Mouse (Mus musculus) lung, embryonic 15.5 days (tissue): ENCODE measurements around the gene Polr1d. TPM values are rescaled to one million over a fixed set of nuclear protein-coding genes. Genes with fewer than 3 reads are reported as not detected.
A peak's percentile ranks its signal among the peaks of the same experiment; 100 is the strongest.

ENCODE experiments used
- ATAC-seq: fragments of 200-750 bp; cut with Nextera tagmentation; 2 replicates; pipeline ENCODE4 v1.8.0; 2017; ENCODE audit warnings: moderate number of reproducible peaks, borderline replicate concordance; ENCODE audit not compliant: low FRiP score, low TSS enrichment; ENCODE audit errors: extremely low read depth
- H3K27ac ChIP-seq: fragments of 300-500 bp; sonication (generic); 2 replicates; pipeline ENCODE4 v1.5.1; 2015; ENCODE audit warnings: moderate library complexity, mild to moderate bottlenecking, inconsistent platforms
- H3K27me3 ChIP-seq: fragments of 300-500 bp; sonication (generic); 2 replicates; pipeline ENCODE4 v1.6.1; 2015; ENCODE audit warnings: inconsistent platforms
- H3K36me3 ChIP-seq: fragments of 300-500 bp; sonication (generic); 2 replicates; pipeline ENCODE4 v1.6.1; 2015; ENCODE audit warnings: inconsistent platforms
- H3K4me1 ChIP-seq: fragments of 300-500 bp; sonication (generic); 2 replicates; pipeline ENCODE4 v1.6.1; 2015; ENCODE audit warnings: inconsistent platforms
- H3K4me2 ChIP-seq: fragments of 300-500 bp; sonication (generic); 2 replicates; pipeline ENCODE4 v1.6.1; 2015; ENCODE audit warnings: inconsistent platforms, mild to moderate bottlenecking, moderate library complexity
- H3K4me3 ChIP-seq: fragments of 300-500 bp; sonication (generic); 2 replicates; pipeline ENCODE4 v1.5.1; 2015; ENCODE audit warnings: mild to moderate bottlenecking, inconsistent platforms
- H3K9ac ChIP-seq: fragments of 300-500 bp; sonication (generic); 2 replicates; pipeline ENCODE4 v1.6.1; 2015; ENCODE audit warnings: inconsistent platforms
- H3K9me3 ChIP-seq: fragments of 300-500 bp; sonication (generic); 2 replicates; pipeline ENCODE4 v1.6.1; 2016; ENCODE audit warnings: inconsistent platforms
- WGBS: fragments of 180-500 bp; shearing (Covaris S2); methylation state at CpG from one replicate; pipeline ENCODE4 v1.1.7; 2015; 5-methylcytosine and 5-hydroxymethylcytosine counted together
- polyA plus RNA-seq: library from polyadenylated mRNA; unstranded; fragments of >200 nt; fragmentation: Nextera tagmentation; extraction: Ambion mirVana; gene quantifications from 2 replicates; pipeline ENCODE4 v1.2.1, GENCODE M21; 2015

Polr1d gene
- polyA plus RNA-seq, 1 experiment from 2014 or later = 115 TPM

GRCm38 (mm10) chr5:147127860-147128259, 51.0 kb downstream of the Polr1d start:
- Histone ChIP-seq H3K9me3 (no peaks in the 10 kb centered on the region), H3K27ac (no peak overlapping the region), H3K9ac (no peak overlapping the region), H3K36me3 (no peaks in the 10 kb centered on the region), H3K4me3 (no peak overlapping the region), H3K4me2 (no peak overlapping the region), H3K27me3 (no peaks in the 10 kb centered on the region), H3K4me1 (no peaks in the 10 kb centered on the region)
- WGBS = 87% methylated on average over 4 of the region's 4 CpGs
- ATAC-seq = no peak

- H3K4me2 ChIP-seq = no peak overlapping the region
- H3K36me3 ChIP-seq = no peaks in the 10 kb centered on the region
- no peaks in the 10 kb centered on the region for H3K9me3 ChIP-seq
- no peak overlapping the region for H3K27ac ChIP-seq
- H3K27me3 ChIP-seq = 0 out of 2 replicates have a peak, but pooled peaks cover 4% of the 10 kb centered on the region
- WGBS = 79% methylated on average over 2 of the region's 2 CpGs
- peaks cover 5% of the 10 kb centered on the region; the same call in 1 of the 2 replicates for H3K4me1 ChIP-seq
- no peak for ATAC-seq
- no peak overlapping the region for H3K9ac ChIP-seq
- H3K4me3 ChIP-seq = no peak overlapping the region
Observed at GRCm38 (mm10) chr5:147129484-147129883, 52.6 kb downstream of the Polr1d start.

GRCm38 (mm10) chr5:147131912-147132311, 55.1 kb downstream of the Polr1d start:
- Histone ChIP-seq H3K27me3 (peaks cover 4% of the 10 kb centered on the region; the same call in 1 of the 2 replicates), H3K4me1 (peaks cover 5% of the 10 kb centered on the region; the same call in 1 of the 2 replicates), H3K9ac (no peak overlapping the region), H3K9me3 (no peaks in the 10 kb centered on the region), H3K36me3 (no peaks in the 10 kb centered on the region), H3K27ac (no peak overlapping the region), H3K4me2 (no peak overlapping the region), H3K4me3 (no peak overlapping the region)
- 91% methylated on average over 4 of the region's 4 CpGs for WGBS
- ATAC-seq = no peak

- H3K9me3 ChIP-seq = no peaks in the 10 kb centered on the region
- WGBS = 16% methylated on average over 17 of the region's 17 CpGs
- H3K27me3 ChIP-seq = peaks cover 4% of the 10 kb centered on the region; the same call in 1 of the 2 replicates
- peak overlapping the region; percentile 18; the same call in 1 of the 2 replicates for H3K4me3 ChIP-seq
- H3K4me1 ChIP-seq = peaks cover 5% of the 10 kb centered on the region; the same call in 1 of the 2 replicates
- H3K9ac ChIP-seq = no peak overlapping the region
- peak overlapping the region; percentile 46 for H3K4me2 ChIP-seq
- no peak for ATAC-seq
- H3K27ac ChIP-seq = no peak overlapping the region
- no peaks in the 10 kb centered on the region for H3K36me3 ChIP-seq
Observed at GRCm38 (mm10) chr5:147133662-147134061, 56.8 kb downstream of the Polr1d start.

- WGBS = 39% methylated on average over 8 of the region's 8 CpGs
- peaks cover 4% of the 10 kb centered on the region; the same call in 1 of the 2 replicates for H3K27me3 ChIP-seq
- no peaks in the 10 kb centered on the region for H3K9me3 ChIP-seq
- H3K36me3 ChIP-seq = no peaks in the 10 kb centered on the region
- peaks cover 5% of the 10 kb centered on the region; the same call in 1 of the 2 replicates for H3K4me1 ChIP-seq
- no peak overlapping the region for H3K4me2 ChIP-seq
- no peak overlapping the region for H3K27ac ChIP-seq
- no peak for ATAC-seq
- H3K9ac ChIP-seq = no peak overlapping the region
- no peak overlapping the region for H3K4me3 ChIP-seq
Observed at GRCm38 (mm10) chr5:147134341-147135088, 57.7 kb downstream of the Polr1d start.

GRCm38 (mm10) chr5:147135089-147135446, 58.2 kb downstream of the Polr1d start:
- Histone ChIP-seq H3K9me3 (no peaks in the 10 kb centered on the region), H3K27me3 (peaks cover 4% of the 10 kb centered on the region; the same call in 1 of the 2 replicates), H3K36me3 (no peaks in the 10 kb centered on the region), H3K27ac (no peak overlapping the region), H3K4me3 (no peak overlapping the region), H3K9ac (no peak overlapping the region), H3K4me1 (peaks cover 5% of the 10 kb centered on the region; the same call in 1 of the 2 replicates), H3K4me2 (no peak overlapping the region)
- WGBS = 76% methylated on average over 3 of the region's 3 CpGs
- no peak for ATAC-seq

- Histone ChIP-seq H3K4me3 (no peak overlapping the region), H3K27ac (no peak overlapping the region), H3K9me3 (no peaks in the 10 kb centered on the region), H3K9ac (no peak overlapping the region), H3K36me3 (no peaks in the 10 kb centered on the region), H3K27me3 (peaks cover 4% of the 10 kb centered on the region; the same call in 1 of the 2 replicates), H3K4me1 (peaks cover 5% of the 10 kb centered on the region; the same call in 1 of the 2 replicates), H3K4me2 (no peak overlapping the region)
- ATAC-seq = no peak
- 51% methylated on average over 13 of the region's 13 CpGs for WGBS
Observed at GRCm38 (mm10) chr5:147135994-147136393, 59.1 kb downstream of the Polr1d start.

- no peak for ATAC-seq
- Histone ChIP-seq H3K27ac (no peak overlapping the region), H3K36me3 (no peaks in the 10 kb centered on the region), H3K4me2 (no peak overlapping the region), H3K9me3 (no peaks in the 10 kb centered on the region), H3K27me3 (no peaks in the 10 kb centered on the region), H3K9ac (no peak overlapping the region), H3K4me3 (no peak overlapping the region), H3K4me1 (no peaks in the 10 kb centered on the region)
Observed at GRCm38 (mm10) chr5:147147340-147147739, 70.5 kb downstream of the Polr1d start.

- Histone ChIP-seq H3K9me3 (no peaks in the 10 kb centered on the region), H3K4me1 (no peaks in the 10 kb centered on the region), H3K36me3 (no peaks in the 10 kb centered on the region), H3K4me2 (no peak overlapping the region), H3K4me3 (no peak overlapping the region), H3K9ac (no peak overlapping the region), H3K27ac (no peak overlapping the region), H3K27me3 (no peaks in the 10 kb centered on the region)
- 11% methylated on average over 13 of the region's 13 CpGs for WGBS
- ATAC-seq = no peak
Observed at GRCm38 (mm10) chr5:147154806-147155371, 78.0 kb downstream of the Polr1d start.

GRCm38 (mm10) chr5:147155449-147156133, 78.7 kb downstream of the Polr1d start:
- H3K27ac ChIP-seq = no peak overlapping the region
- no peaks in the 10 kb centered on the region for H3K27me3 ChIP-seq
- H3K4me3 ChIP-seq = no peak overlapping the region
- H3K4me2 ChIP-seq = no peak overlapping the region
- no peaks in the 10 kb centered on the region for H3K4me1 ChIP-seq
- no peak overlapping the region for H3K9ac ChIP-seq
- no peak for ATAC-seq
- 13% methylated on average over 13 of the region's 13 CpGs for WGBS
- no peaks in the 10 kb centered on the region for H3K36me3 ChIP-seq
- no peaks in the 10 kb centered on the region for H3K9me3 ChIP-seq

- no peaks in the 10 kb centered on the region for H3K27me3 ChIP-seq
- H3K4me3 ChIP-seq = no peak overlapping the region
- WGBS = 27% methylated on average over 3 of the region's 3 CpGs
- no peaks in the 10 kb centered on the region for H3K9me3 ChIP-seq
- no peak for ATAC-seq
- H3K9ac ChIP-seq = no peak overlapping the region
- H3K4me1 ChIP-seq = no peaks in the 10 kb centered on the region
- no peak overlapping the region for H3K27ac ChIP-seq
- H3K4me2 ChIP-seq = no peak overlapping the region
- no peaks in the 10 kb centered on the region for H3K36me3 ChIP-seq
Observed at GRCm38 (mm10) chr5:147156376-147156775, 79.5 kb downstream of the Polr1d start.

GRCm38 (mm10) chr5:147157441-147157840, 80.6 kb downstream of the Polr1d start:
- Histone ChIP-seq H3K27me3 (no peaks in the 10 kb centered on the region), H3K4me1 (no peaks in the 10 kb centered on the region), H3K36me3 (no peaks in the 10 kb centered on the region), H3K4me2 (no peak overlapping the region), H3K9ac (no peak overlapping the region), H3K27ac (no peak overlapping the region), H3K9me3 (no peaks in the 10 kb centered on the region), H3K4me3 (no peak overlapping the region)
- 65% methylated on average over 7 of the region's 7 CpGs for whole genome bisulfite sequencing
- ATAC-seq = no peak
